ENCODE assay signal across 16 mouse cellular contexts in the genomic region with DNA sequence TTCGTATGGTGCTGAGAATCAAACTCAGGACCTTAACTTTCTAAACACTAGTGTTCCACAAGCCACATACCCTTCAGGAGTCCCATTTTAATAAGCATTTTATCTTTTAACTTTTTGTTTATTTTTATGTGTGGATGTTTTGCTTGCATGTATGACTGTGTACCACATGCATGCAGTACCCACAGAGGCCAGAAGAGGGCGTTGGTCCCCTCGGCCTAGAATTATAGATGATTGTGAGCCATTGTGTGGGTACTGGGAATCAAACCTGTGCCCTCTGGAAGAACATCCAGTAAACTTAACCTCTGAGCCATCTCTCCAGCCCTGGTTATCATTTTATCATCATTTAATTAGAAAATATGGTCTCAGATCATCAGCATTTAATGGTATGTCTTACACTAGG.
A peak's percentile ranks its signal among the peaks of the same experiment; 100 is the strongest.
DNase-seq lines count a peak whose midpoint lies in the region; ATAC-seq and TF ChIP-seq lines count a peak whose summit lies in the region.
"Had no signal": no experiment of that assay in that cellular context is flagged by ENCODE, and none has a peak within 500 bp of the region (broad histone marks: within the 10 kb centered on the region; RNA-seq: fewer than 3 reads in every experiment).

No protein-coding gene starts in this region.

- no peaks in the 10 kb centered on the region for H3K9me3 ChIP-seq in hindbrain, postnatal 0 days (ENCODE audit: low read length)
- H3K9me3 ChIP-seq in hindbrain, embryonic 10.5 days, result no peaks in the 10 kb centered on the region
- no peaks in the 10 kb centered on the region for H3K9me3 ChIP-seq in lung, postnatal 0 days (ENCODE audit: low read length)
- H3K9me3 ChIP-seq in stomach, postnatal 0 days (ENCODE audit: control insufficient read depth, low read length), result no peaks in the 10 kb centered on the region
- H3K9me3 ChIP-seq: embryonic facial prominence, embryonic 13.5 days; neural tube, embryonic 15.5 days had no signal

- no peak overlapping the region for H3K4me2 ChIP-seq in hindbrain, postnatal 0 days (ENCODE audit: low read depth, low read length)
- H3K4me2 ChIP-seq in lung, postnatal 0 days (replicated peaks; ENCODE audit: low read depth, low read length), result no peak overlapping the region
- no peak overlapping the region for H3K4me2 ChIP-seq in stomach, postnatal 0 days (replicated peaks; ENCODE audit: low read depth)
- H3K4me2 ChIP-seq: embryonic facial prominence, embryonic 13.5 days; heart, embryonic 11.5 days; neural tube, embryonic 15.5 days had no signal

- WGBS in hindbrain, postnatal 0 days, result 61% methylated on average over 3 of the region's 3 CpGs
- WGBS in hindbrain, embryonic 10.5 days, result 63% methylated on average over 3 of the region's 3 CpGs
- WGBS in lung, postnatal 0 days, result 53% methylated on average over 3 of the region's 3 CpGs
- WGBS in stomach, postnatal 0 days, result 46% methylated on average over 3 of the region's 3 CpGs

- no peaks in the 10 kb centered on the region for H3K27me3 ChIP-seq in hindbrain, postnatal 0 days (ENCODE audit: insufficient read depth, low read length)
- 0 out of 2 replicates have a peak, but pooled peaks cover 3% of the 10 kb centered on the region for H3K27me3 ChIP-seq in hindbrain, embryonic 10.5 days (ENCODE audit: insufficient read depth, poor library complexity, severe bottlenecking)
- 0 out of 2 replicates have a peak, but pooled peaks cover 3% of the 10 kb centered on the region for H3K27me3 ChIP-seq in lung, postnatal 0 days (replicated peaks; ENCODE audit: insufficient read depth, low read length)
- no peaks in the 10 kb centered on the region for H3K27me3 ChIP-seq in stomach, postnatal 0 days (ENCODE audit: control insufficient read depth, insufficient read depth, low read length)
- H3K27me3 ChIP-seq: neural tube, embryonic 15.5 days had no signal

- no peak overlapping the region for H3K4me3 ChIP-seq in hindbrain, postnatal 0 days (ENCODE audit: low read length)
- no peak overlapping the region for H3K4me3 ChIP-seq in hindbrain, embryonic 10.5 days
- no peak overlapping the region for H3K4me3 ChIP-seq in lung, postnatal 0 days (ENCODE audit: low read depth, low read length)
- no peak overlapping the region for H3K4me3 ChIP-seq in stomach, postnatal 0 days (ENCODE audit: low read depth, low read length)
- H3K4me3 ChIP-seq: embryonic facial prominence, embryonic 13.5 days; neural tube, embryonic 15.5 days had no signal

- H3K36me3 ChIP-seq in hindbrain, postnatal 0 days (ENCODE audit: insufficient read depth, low read length), result no peaks in the 10 kb centered on the region
- H3K36me3 ChIP-seq in hindbrain, embryonic 10.5 days, result no peaks in the 10 kb centered on the region
- no peaks in the 10 kb centered on the region for H3K36me3 ChIP-seq in lung, postnatal 0 days (ENCODE audit: insufficient read depth, low read length)
- H3K36me3 ChIP-seq in stomach, postnatal 0 days (ENCODE audit: control insufficient read depth, insufficient read depth, low read length), result no peaks in the 10 kb centered on the region
- H3K36me3 ChIP-seq: embryonic facial prominence, embryonic 13.5 days; neural tube, embryonic 15.5 days had no signal

- peaks cover 8% of the 10 kb centered on the region; the same call in 1 of the 2 replicates for H3K4me1 ChIP-seq in hindbrain, postnatal 0 days (ENCODE audit: insufficient read depth, low read length)
- H3K4me1 ChIP-seq in hindbrain, embryonic 10.5 days (replicated peaks), result peaks cover 30% of the 10 kb centered on the region
- H3K4me1 ChIP-seq in lung, postnatal 0 days (ENCODE audit: insufficient read depth, low read depth, low read length), result no peaks in the 10 kb centered on the region
- peaks cover 2% of the 10 kb centered on the region; the same call in 1 of the 2 replicates for H3K4me1 ChIP-seq in stomach, postnatal 0 days (replicated peaks; ENCODE audit: control insufficient read depth, insufficient read depth)

- no peak for TF ChIP-seq EP300 in lung, postnatal 0 days (IDR thresholded peaks at IDR 0.05)
- no peak for TF ChIP-seq EP300 in stomach, postnatal 0 days (optimal IDR thresholded peaks at IDR 0.05)

- H3K27ac ChIP-seq in hindbrain, postnatal 0 days, result no peak overlapping the region
- H3K27ac ChIP-seq in hindbrain, embryonic 10.5 days, result no peak overlapping the region
- H3K27ac ChIP-seq in lung, postnatal 0 days (ENCODE audit: low read length), result no peak overlapping the region
- H3K27ac ChIP-seq in stomach, postnatal 0 days (replicated peaks), result no peak overlapping the region
- H3K27ac ChIP-seq: embryonic facial prominence, embryonic 13.5 days; neural tube, embryonic 15.5 days had no signal

- no peak overlapping the region for H3K9ac ChIP-seq in hindbrain, postnatal 0 days (replicated peaks; ENCODE audit: low read length)
- H3K9ac ChIP-seq in lung, postnatal 0 days (replicated peaks; ENCODE audit: low read depth), result no peak overlapping the region
- H3K9ac ChIP-seq in stomach, postnatal 0 days (ENCODE audit: low read length), result no peak overlapping the region
- H3K9ac ChIP-seq: embryonic facial prominence, embryonic 13.5 days; neural tube, embryonic 15.5 days had no signal

- ATAC-seq in hindbrain, postnatal 0 days, result no peak
- ATAC-seq in lung, postnatal 0 days, result no peak
- ATAC-seq in stomach, postnatal 0 days (ENCODE audit: low FRiP score, low TSS enrichment), result no peak
- ATAC-seq: hindbrain, embryonic 16.5 days had no signal

- DNase-seq in hindbrain, postnatal 0 days (ENCODE audit: low spot score), result no peak
- DNase-seq in hindbrain, embryonic 10.5 days (ENCODE audit: low spot score), result no peak
- DNase-seq in lung, postnatal 0 days (ENCODE audit: low spot score), result no peak
- DNase-seq in lung, adult 18-20 months, result no peak
- DNase-seq in R1 (ENCODE audit: low read depth, low spot score), result peak; percentile 39
- no peak for DNase-seq in stomach, postnatal 0 days (ENCODE audit: low spot score)
- no peak for DNase-seq in urinary bladder, postnatal 4 days (ENCODE audit: low spot score in 2 of 2)
- DNase-seq: cerebellum, postnatal 36 days; layer of hippocampus, postnatal 36 days; lung, postnatal 10 days; spleen, adult 18-20 months; thymus, adult 18-20 months had no signal

- TF ChIP-seq CTCF in hindbrain, postnatal 0 days (IDR thresholded peaks at IDR 0.05; ENCODE audit: low read depth), result peak; percentile 59
- TF ChIP-seq CTCF in lung, postnatal 0 days (IDR thresholded peaks at IDR 0.05), result peak; percentile 50
- peak; percentile 63 for TF ChIP-seq CTCF in stomach, postnatal 0 days (IDR thresholded peaks at IDR 0.05; ENCODE audit: low read depth)
